Comparison of ENCODE assay signal across 11 mouse cellular contexts in genomic region chrX:163827461-163827860, GRCm38 (mm10).
DNase-seq lines count a peak whose midpoint lies in the region; ATAC-seq and TF ChIP-seq lines count a peak whose summit lies in the region.
"Had no signal": no experiment of that assay in that cellular context is flagged by ENCODE, and none has a peak within 500 bp of the region (broad histone marks: within the 10 kb centered on the region; RNA-seq: fewer than 3 reads in every experiment).

No protein-coding gene starts in this region.

- H3K27ac ChIP-seq in embryonic facial prominence, embryonic 14.5 days (replicated peaks; ENCODE audit: low read depth, low read length): no peak overlapping the region
- H3K27ac ChIP-seq in embryonic facial prominence, embryonic 10.5 days (replicated peaks): no peak overlapping the region
- H3K27ac ChIP-seq in liver, postnatal 0 days (ENCODE audit: low read depth): no peak overlapping the region
- H3K27ac ChIP-seq in liver, embryonic 12.5 days: no peak overlapping the region
- H3K27ac ChIP-seq: embryonic facial prominence, embryonic 12.5 days; hindbrain, embryonic 10.5 days; lung, embryonic 15.5 days had no signal

- DNase-seq in embryonic facial prominence, embryonic 14.5 days (ENCODE audit: low spot score): peak; percentile 6
- DNase-seq in embryonic facial prominence, embryonic 10.5 days (ENCODE audit: low spot score): no peak
- DNase-seq in liver, postnatal 0 days: peak; percentile 14
- peak; percentile 4 for DNase-seq in c-Kit-positive CD71-negative TER-119-negative erythroid progenitor cells, embryonic 14.5 days (ENCODE audit: low read depth)
- peak; percentile 2 for DNase-seq in skeletal muscle tissue, adult 2 months (ENCODE audit: low read depth, low spot score)
- no peak for DNase-seq in MN1 (ENCODE audit: low spot score)
- no peak for DNase-seq in right cerebral cortex, adult 18-20 months

- H3K4me3 ChIP-seq in embryonic facial prominence, embryonic 14.5 days (ENCODE audit: low read depth, low read length): no peak overlapping the region
- H3K4me3 ChIP-seq in embryonic facial prominence, embryonic 10.5 days: no peak overlapping the region
- H3K4me3 ChIP-seq in liver, postnatal 0 days (ENCODE audit: low read depth, low read length): no peak overlapping the region
- no peak overlapping the region for H3K4me3 ChIP-seq in liver, embryonic 12.5 days
- H3K4me3 ChIP-seq: embryonic facial prominence, embryonic 12.5 days; hindbrain, embryonic 10.5 days; lung, embryonic 15.5 days had no signal

- no peak overlapping the region for H3K4me2 ChIP-seq in embryonic facial prominence, embryonic 14.5 days (ENCODE audit: low read depth, low read length)
- no peak overlapping the region for H3K4me2 ChIP-seq in liver, postnatal 0 days (ENCODE audit: low read depth, low read length)
- H3K4me2 ChIP-seq in liver, embryonic 12.5 days: no peak overlapping the region
- H3K4me2 ChIP-seq: embryonic facial prominence, embryonic 12.5 days; lung, embryonic 15.5 days had no signal

- TF ChIP-seq EP300 in liver, postnatal 0 days (IDR thresholded peaks at IDR 0.05; ENCODE audit: low read depth): no peak

- WGBS in embryonic facial prominence, embryonic 14.5 days: 49% methylated on average over 3 of the region's 3 CpGs
- 61% methylated on average over 3 of the region's 3 CpGs for WGBS in embryonic facial prominence, embryonic 10.5 days
- 43% methylated on average over 3 of the region's 3 CpGs for WGBS in liver, postnatal 0 days (ENCODE audit: insufficient replicate concordance)
- WGBS in liver, embryonic 12.5 days (ENCODE audit: insufficient replicate concordance): 34% methylated on average over 3 of the region's 3 CpGs

- ATAC-seq in embryonic facial prominence, embryonic 14.5 days (ENCODE audit: low read depth): no peak
- ATAC-seq in liver, postnatal 0 days: no peak
- no peak for ATAC-seq in liver, embryonic 12.5 days

- H3K9ac ChIP-seq in embryonic facial prominence, embryonic 14.5 days (ENCODE audit: low read depth, low read length): no peak overlapping the region
- H3K9ac ChIP-seq in liver, postnatal 0 days (replicated peaks): no peak overlapping the region
- H3K9ac ChIP-seq in liver, embryonic 12.5 days: no peak overlapping the region
- H3K9ac ChIP-seq: embryonic facial prominence, embryonic 12.5 days; lung, embryonic 15.5 days had no signal

- TF ChIP-seq CTCF in liver, postnatal 0 days (IDR thresholded peaks at IDR 0.05; ENCODE audit: low read depth): peak; percentile 46

- no peaks in the 10 kb centered on the region for H3K9me3 ChIP-seq in embryonic facial prominence, embryonic 14.5 days (ENCODE audit: control insufficient read depth, low read length)
- H3K9me3 ChIP-seq in embryonic facial prominence, embryonic 10.5 days: no peaks in the 10 kb centered on the region
- H3K9me3 ChIP-seq in liver, postnatal 0 days (ENCODE audit: low read length): no peaks in the 10 kb centered on the region
- no peaks in the 10 kb centered on the region for H3K9me3 ChIP-seq in liver, embryonic 12.5 days (replicated peaks)
- H3K9me3 ChIP-seq: embryonic facial prominence, embryonic 12.5 days; hindbrain, embryonic 10.5 days; lung, embryonic 15.5 days had no signal

- H3K36me3 ChIP-seq in embryonic facial prominence, embryonic 14.5 days (ENCODE audit: control insufficient read depth, insufficient read depth, low read length): no peaks in the 10 kb centered on the region
- H3K36me3 ChIP-seq in embryonic facial prominence, embryonic 10.5 days (replicated peaks): no peaks in the 10 kb centered on the region
- H3K36me3 ChIP-seq in liver, postnatal 0 days (replicated peaks; ENCODE audit: insufficient read depth, low read length): no peaks in the 10 kb centered on the region
- no peaks in the 10 kb centered on the region for H3K36me3 ChIP-seq in liver, embryonic 12.5 days
- H3K36me3 ChIP-seq: embryonic facial prominence, embryonic 12.5 days; hindbrain, embryonic 10.5 days; lung, embryonic 15.5 days had no signal

- peaks cover under 1% of the 10 kb centered on the region; the same call in 1 of the 2 replicates for H3K27me3 ChIP-seq in embryonic facial prominence, embryonic 14.5 days (replicated peaks; ENCODE audit: control insufficient read depth, insufficient read depth, low read length)
- peaks cover 57% of the 10 kb centered on the region for H3K27me3 ChIP-seq in embryonic facial prominence, embryonic 10.5 days (replicated peaks; ENCODE audit: low read depth, poor library complexity, severe bottlenecking)
- H3K27me3 ChIP-seq in liver, postnatal 0 days (ENCODE audit: insufficient read depth, low read length): no peaks in the 10 kb centered on the region
- H3K27me3 ChIP-seq in liver, embryonic 12.5 days (replicated peaks): 0 out of 2 replicates have a peak, but pooled peaks cover 3% of the 10 kb centered on the region
- H3K27me3 ChIP-seq: lung, embryonic 15.5 days had no signal

- H3K4me1 ChIP-seq in embryonic facial prominence, embryonic 14.5 days (ENCODE audit: control insufficient read depth, insufficient read depth, low read length): no peaks in the 10 kb centered on the region
- H3K4me1 ChIP-seq in embryonic facial prominence, embryonic 10.5 days: no peaks in the 10 kb centered on the region
- H3K4me1 ChIP-seq in liver, postnatal 0 days (ENCODE audit: insufficient read depth): no peaks in the 10 kb centered on the region
- H3K4me1 ChIP-seq in liver, embryonic 12.5 days: no peaks in the 10 kb centered on the region
- H3K4me1 ChIP-seq: embryonic facial prominence, embryonic 12.5 days; hindbrain, embryonic 10.5 days; lung, embryonic 15.5 days had no signal

Comparison
In these comparisons a context has a peak if more than half of its experiments do, and no peak if none do; other contexts are left out.
1. DNase-seq: peak in embryonic facial prominence, embryonic 14.5 days (single experiment), liver, postnatal 0 days (single experiment), c-Kit-positive CD71-negative TER-119-negative erythroid progenitor cells, embryonic 14.5 days (single experiment) and skeletal muscle tissue, adult 2 months (single experiment); none in embryonic facial prominence, embryonic 10.5 days (single experiment), MN1 (single experiment) and right cerebral cortex, adult 18-20 months (single experiment).